Mouse (Mus musculus) fibroblast of lung, adult 2 months (primary cell): ENCODE measurements at regions not wholly inside any gene's neighbourhood (a gene's known extent, or its start where the extent isn't known, plus 50 kb on each side); places are given as distances from the start of the nearest gene placed in this dataset.

Source experiments
- DNase-seq: peaks from one replicate; pipeline ENCODE4 v3.0.0-alpha.2; 2011; ENCODE audit warnings: low read depth

- DNase-seq, result no peak
Observed at GRCm38 (mm10) chr2:157633286-157633685, 62.2 kb upstream of the Blcap start.

- peak; percentile 35 for DNase-seq
Observed at GRCm38 (mm10) chr2:157635670-157636069, 64.6 kb upstream of the Blcap start.

- DNase-seq, result no peak
Observed at GRCm38 (mm10) chr2:157640873-157641272, 69.8 kb upstream of the Blcap start.

- no peak for DNase-seq
Observed at GRCm38 (mm10) chr2:157663584-157664375, 73.4 kb upstream of the Ctnnbl1 start.

- DNase-seq, result no peak
Observed at GRCm38 (mm10) chr2:157664481-157664880, 72.7 kb upstream of the Ctnnbl1 start.

- DNase-seq, result no peak
Observed at GRCm38 (mm10) chr2:157670191-157670590, 67.0 kb upstream of the Ctnnbl1 start.

- DNase-seq, result no peak
Observed at GRCm38 (mm10) chr2:157674906-157675305, 62.3 kb upstream of the Ctnnbl1 start.

- DNase-seq, result no peak
Observed at GRCm38 (mm10) chr2:157676396-157677176, 60.6 kb upstream of the Ctnnbl1 start.

GRCm38 (mm10) chr2:157677262-157677661, 59.9 kb upstream of the Ctnnbl1 start:
- DNase-seq, result no peak

GRCm38 (mm10) chr2:157681931-157682330, 55.3 kb upstream of the Ctnnbl1 start:
- DNase-seq, result peak; percentile 16
